Mouse (Mus musculus) MEL-GATA-1-ER (cell line): ENCODE results near the gene Cic.

Source experiments
- DNase-seq: peaks from one replicate; pipeline ENCODE4 v3.0.0-alpha.2; 2012; ENCODE audit warnings: low read depth; ENCODE audit errors: extremely low read depth

The Cic gene

DNA sequence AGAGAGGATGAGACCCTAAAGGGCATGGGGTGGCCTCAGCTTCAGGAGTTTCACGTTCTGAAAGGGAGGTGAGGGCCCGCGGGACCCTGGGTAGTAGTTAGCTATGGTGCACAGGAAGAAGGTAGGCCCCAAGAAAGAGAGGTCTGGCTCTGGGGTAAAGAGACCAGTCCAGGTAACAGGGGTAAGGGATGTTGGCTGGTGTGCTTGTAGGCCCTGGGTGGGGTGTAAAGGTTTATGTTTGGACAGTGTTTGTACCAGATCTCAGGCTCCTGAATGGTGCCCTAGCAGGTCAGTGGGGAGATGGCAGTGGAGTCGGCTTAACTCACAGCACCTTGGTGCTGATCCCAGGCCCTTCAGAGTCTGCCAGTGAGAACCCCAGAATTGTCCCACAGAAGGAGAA is 1.5 kb downstream of the Cic start:
- no peak for DNase-seq

DNA sequence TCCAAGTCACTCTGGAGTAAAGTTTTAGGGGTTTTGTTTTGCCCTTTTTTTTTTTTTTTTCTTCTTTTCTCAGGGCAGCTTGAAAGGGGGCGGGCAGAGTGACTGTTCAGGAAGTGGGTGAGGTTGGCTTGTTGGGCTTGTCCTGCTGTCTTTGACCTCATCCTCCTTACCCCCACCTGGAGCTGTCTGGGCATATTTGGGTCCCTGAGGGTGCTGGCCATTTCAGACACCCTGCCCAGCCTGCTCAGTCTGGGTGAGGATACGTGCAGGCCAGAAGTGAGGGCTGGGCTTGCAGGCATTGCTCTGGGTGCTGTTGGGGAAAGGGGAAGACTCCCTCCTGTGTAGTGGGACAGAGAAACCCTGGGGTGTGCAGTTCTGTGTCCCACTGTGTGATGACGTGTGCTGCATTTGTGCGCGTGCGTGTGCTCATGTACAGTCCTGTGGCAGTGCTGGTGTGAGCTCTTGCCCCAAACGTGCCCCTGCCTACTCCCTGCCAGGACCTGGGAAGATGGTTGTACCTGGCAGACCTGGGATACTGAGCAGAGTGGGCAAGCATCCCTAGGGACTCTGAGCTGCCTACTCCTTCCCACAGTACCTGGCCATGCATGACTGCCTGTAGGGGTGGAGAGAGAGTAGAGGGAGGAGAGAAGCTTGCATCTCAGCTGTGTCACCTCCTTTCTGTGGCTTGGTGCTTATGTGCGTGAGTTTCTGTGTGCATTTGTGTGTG is 2.2 kb downstream of the Cic start:
- no peak for DNase-seq

DNA sequence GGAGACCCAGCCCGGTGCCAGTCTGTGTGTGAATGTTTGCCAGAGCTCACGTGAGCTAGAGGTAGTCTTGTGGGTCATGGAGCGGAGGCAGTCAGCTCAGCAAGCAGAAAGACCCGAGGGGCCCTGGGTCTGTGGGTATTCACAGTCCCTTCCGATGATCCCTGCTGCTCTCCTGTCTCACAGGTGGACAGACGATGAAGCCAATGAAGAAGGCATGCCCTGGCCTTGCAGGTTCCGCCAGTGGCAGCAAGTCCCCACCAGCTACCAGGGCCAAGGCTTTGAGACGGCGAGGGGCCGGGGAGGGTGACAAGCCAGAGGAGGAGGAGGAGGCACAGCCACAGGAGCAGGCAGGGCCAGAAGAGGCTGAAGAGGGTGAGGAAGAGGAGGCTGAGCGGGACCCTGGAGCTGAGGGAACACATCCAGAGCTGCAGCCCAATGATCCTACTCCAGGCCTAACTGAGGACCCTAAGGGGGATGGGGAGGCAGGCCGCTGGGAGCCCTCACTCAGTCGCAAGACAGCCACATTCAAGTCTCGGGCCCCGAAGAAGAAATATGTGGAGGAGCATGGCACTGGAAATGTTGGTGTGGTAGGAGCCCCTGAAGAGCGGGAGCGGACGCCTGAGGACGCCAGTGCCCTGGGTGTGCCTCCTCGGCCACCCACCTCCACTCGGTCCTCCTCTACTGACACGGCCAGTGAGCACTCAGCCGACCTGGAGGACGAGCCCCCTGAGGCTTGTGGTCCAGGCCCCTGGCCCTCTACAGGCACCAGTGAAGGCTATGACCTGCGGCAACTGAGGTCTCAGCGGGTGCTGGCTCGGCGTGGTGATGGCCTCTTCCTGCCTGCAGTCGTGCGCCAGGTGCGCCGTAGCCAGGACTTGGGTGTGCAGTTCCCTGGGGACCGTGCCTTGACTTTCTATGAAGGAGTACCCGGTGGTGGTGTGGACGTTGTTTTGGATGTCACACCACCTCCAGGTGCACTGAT is 3.4 kb downstream of the Cic start:
- no peak for DNase-seq

DNA sequence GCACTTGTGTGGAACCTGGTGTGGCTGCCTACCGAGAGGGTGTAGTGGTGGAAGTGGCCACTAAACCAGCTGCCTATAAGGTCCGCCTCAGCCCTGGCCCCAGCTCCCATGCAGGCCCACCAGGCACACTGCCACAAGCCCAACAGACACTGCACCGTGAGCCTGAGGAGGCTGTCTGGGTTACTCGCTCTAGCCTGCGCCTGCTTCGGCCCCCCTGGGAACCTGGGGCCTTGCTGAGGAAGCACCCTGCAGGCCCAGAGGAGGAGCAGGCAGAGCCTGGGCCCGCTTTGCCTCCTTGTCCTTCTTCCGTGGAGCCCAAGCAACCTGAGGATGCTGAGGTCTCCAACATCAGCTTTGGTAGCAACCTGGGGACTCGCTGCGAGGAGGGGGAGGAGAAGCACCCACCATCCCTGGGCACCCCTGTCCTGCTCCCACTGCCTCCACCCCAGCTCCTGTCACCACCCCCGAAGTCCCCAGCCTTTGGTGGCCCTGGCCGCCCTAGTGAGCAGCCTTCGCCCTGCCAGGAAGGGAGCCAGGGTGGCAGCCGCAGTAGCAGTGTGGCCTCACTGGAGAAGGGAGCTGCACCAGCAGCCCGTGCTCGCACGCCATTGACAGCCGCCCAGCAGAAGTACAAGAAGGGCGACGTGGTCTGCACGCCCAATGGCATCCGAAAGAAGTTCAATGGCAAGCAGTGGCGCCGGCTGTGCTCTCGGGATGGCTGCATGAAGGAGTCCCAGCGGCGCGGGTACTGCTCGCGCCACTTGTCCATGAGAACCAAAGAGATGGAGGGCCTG is 4.3 kb downstream of the Cic start:
- no peak for DNase-seq

DNA sequence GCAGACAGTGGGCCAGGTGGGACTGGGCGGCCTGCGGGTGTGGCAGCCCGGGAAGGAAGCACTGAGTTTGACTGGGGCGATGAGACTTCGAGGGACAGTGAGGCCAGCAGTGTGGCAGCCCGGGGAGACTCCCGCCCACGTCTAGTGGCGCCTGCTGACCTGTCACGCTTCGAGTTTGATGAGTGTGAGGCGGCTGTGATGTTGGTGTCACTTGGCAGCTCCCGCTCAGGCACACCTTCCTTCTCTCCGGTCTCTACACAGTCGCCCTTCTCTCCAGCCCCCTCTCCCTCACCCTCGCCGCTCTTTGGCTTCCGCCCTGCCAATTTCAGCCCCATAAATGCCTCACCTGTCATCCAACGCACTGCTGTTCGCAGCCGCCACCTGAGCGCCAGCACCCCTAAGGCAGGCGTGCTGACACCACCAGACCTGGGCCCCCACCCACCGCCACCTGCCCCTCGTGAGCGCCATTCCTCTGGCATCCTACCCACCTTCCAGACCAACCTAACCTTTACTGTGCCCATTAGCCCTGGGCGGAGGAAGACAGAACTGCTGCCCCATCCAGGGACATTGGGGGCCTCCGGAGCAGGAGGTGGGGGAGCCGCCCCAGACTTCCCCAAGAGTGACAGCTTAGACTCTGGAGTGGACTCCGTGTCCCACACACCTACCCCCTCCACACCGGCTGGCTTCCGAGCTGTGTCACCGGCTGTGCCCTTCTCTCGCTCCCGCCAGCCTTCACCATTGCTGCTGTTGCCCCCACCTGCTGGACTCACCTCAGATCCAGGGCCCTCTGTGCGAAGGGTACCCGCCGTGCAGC is 5.1 kb downstream of the Cic start:
- no peak for DNase-seq

DNA sequence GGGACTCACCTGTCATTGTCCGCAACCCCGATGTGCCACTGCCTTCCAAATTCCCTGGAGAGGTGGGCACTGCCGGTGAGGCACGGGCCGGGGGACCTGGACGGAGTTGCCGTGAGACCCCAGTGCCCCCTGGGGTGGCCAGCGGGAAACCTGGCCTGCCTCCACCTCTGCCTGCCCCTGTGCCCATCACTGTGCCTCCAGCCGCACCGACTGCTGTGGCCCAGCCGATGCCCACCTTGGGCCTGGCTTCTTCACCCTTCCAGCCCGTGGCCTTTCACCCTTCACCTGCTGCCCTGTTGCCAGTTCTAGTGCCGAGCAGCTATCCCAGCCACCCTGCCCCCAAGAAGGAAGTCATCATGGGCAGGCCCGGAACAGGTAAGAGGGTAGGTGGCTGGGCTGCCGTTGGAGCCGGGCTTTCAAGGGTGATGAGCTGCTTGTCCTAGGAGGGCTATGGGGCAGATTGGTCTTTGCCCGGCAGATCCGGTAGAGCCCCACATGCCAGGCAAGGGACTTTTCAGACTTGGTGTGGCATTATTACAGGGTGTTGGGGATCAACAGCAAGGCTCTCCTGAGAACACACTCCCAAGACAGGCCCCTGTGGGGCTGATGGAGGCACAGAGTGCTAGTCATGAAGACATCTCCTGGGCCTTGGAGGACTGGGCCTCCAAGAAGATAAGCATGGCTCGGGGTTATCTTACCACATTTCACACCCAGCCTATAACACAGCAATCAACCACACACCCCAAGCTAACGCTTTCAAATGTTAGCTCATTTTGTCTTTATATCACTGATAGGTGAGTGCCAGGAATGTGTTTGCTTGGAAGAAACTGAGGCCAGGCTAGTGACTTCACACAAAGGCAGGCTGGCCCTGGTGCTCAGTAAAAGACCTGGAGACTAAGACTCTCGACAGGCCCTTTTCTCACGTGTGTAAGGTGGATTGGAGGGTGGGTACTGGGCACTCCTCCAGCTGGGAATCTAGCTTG is 6.0 kb downstream of the Cic start:
- DNase-seq, result no peak

DNA sequence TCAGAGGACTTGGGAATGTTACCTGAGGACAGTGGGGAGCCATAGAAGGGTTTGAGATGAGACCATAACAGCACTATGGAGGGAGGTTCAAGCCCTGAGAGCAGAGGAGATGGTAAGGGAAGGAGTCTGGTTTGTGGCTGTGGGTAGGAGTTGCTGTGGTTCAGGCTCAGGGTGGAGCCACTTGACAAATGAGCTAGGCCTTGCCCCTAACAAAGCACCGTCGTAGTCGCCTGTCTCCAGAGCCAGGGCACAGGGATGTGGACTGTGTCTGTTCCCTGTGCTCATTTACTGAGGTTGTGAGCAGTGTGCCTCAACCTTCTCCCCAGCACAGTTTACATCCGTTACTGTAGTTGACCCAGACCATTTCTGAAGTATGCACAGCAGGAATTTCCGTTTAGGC is 7.1 kb downstream of the Cic start:
- no peak for DNase-seq

DNA sequence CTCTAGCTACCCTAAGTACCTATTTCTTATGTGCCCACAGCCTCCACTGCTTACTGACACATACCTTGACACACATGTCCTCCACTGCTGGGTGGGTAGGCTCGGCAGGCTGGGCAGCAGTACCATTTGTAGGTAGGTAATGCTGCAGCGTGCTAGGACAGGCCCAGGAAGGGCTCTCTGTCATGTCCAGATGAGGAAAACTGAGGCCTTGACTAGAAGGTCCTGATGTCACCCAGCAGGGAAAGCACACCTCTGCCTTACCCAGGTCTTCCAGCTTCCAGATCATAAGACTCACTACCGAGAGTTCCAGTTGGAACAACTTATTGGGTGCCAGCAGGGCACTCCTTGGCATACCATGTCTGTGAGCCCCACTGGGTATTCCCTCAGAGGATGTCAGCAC is 7.5 kb downstream of the Cic start:
- no peak for DNase-seq

DNA sequence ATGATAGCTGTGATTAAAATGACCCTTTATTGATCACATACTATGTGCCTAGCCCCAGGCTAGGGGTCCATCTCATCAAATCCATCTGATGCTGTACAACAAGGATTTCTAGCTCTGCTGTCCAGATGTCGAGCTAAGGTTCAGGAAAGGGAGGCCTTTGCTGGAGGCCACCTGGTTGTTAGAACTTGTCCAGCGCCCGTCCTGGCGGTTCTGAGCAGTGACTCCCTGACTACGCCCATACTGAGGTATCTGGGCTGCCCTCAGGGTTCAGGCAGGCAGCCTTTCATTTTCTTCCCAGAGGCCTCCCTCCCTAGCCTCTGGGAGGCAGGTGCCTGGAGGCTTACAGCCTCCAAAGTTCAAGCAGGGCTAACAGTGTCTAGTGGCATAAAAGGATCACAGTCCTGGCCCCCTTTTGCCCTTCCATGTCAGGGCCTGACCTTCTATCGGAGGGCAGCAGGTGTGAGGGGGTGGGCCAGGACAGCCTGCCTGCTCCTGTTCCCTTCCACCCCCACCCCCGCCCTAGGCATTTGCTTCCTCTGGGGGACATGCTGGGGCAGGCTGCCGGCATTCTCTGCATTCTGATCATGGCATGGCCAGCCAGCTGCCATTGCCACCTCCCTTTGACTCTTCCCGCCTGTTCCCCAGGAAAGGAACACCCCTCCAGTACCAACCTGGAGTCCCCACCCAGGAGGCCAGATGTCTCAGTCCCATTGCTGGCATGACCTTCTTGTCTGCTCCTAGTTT is 8.2 kb downstream of the Cic start:
- DNase-seq, result no peak

DNA sequence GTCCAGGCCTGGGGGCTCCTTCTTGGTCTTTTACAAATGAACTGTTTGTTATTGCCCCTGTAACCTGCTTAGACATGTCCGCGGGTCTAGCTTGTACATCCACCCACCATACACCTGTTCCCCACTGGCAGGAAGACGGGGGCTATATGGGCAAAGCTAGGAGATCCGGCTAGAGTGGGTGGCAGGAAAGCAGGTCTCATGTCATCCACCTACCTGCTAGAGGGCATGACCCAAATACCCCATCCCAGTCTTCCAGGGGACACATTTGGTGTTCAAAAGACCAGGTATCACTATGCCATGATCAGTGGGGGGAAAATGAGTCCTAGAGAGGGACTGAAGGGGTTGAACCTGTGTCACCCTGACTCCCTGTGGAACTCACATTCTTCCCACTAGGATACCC is 9.9 kb downstream of the Cic start:
- no peak for DNase-seq

DNA sequence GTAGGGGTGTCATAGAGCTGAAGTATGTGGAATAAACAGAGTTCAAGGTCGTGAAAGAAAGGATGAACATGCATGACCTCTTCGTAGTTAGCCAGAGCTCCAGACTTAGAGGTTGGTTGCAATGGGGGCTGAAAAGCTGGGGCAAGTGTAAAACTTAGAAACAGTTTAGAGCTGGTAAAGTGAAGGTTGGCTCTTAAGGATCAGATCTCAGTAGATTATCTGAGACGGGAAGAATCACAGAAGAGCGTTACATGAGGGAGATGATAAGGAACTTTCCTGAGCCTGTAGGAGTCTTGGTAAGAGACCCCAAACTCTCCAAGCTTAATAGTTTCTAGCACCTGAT is 10.5 kb downstream of the Cic start:
- DNase-seq, result no peak

DNA sequence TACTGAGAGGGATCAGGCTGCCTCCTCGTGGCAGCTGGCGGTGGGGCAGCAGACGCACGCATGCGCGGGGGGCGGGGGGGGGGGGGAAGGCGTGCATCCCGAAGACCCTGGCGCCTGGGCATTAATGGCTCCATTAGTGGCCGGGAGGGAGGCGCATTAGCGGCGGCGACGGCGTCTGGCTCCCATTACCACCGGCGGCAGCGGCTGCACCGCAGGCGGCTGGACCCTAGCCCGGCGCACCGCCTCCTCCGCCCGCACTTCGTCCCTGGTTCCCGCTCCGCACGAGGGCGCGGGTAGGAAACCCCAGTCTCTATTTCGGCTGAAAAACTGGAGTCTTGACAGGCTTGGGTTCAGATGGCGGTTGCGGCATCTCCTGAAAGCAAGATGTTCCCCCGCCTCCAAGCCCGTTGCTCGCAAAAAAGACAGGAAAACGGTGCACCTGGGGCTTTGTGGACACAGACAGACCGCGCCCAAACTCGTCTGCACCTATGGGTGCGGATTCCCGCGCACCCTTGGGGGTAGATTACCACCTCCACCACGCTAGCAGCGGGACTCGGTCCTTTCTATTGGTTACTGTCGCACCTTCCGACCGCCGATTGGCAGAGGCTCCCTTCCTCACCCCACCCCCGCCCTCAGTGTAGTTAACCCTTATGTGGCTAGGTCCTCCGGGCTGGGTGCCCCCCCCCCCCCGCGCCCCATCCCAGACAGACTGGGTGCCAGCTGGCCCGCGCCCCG is 11.0 kb downstream of the Cic start:
- DNase-seq, result peak; percentile 92

DNA sequence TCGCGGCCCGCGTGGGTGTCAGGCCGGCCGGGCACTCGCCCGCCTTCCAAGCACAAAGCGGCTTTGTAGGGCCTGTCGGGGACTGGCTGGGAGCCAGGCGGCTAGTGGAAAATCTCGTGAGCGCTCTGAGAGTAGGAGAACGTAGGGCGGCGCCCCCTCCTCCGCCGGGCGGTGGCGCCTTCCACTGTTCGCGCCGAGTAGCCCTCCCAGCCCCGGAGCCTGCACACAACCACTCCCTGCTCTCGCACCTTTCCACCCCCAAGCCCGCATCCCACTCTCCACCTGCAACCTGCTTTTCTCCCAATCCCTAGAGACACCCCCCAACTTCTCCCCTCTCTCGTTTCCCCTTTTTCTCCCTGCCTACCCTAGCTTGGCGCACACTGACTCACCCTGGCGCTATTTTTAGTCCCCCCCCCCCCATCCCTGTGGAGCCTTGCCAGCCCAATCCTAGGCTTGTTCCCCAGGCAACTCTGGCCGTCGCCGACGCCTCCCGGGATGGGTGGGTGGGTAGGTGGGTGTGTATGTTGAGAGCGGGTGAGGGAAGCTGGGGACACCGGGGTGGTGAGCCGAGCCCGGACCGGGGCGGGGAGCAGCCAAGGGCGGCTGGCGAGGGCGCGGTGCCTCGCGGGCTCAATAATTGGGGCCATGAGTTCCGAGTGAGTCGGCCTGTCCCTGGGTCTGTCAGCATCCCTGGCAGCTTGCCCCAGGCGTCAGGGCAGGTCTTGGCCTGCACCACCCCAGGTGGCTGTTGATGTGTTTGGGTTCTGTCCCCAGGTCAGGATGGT is 11.8 kb downstream of the Cic start:
- DNase-seq, result peak; percentile 74

DNA sequence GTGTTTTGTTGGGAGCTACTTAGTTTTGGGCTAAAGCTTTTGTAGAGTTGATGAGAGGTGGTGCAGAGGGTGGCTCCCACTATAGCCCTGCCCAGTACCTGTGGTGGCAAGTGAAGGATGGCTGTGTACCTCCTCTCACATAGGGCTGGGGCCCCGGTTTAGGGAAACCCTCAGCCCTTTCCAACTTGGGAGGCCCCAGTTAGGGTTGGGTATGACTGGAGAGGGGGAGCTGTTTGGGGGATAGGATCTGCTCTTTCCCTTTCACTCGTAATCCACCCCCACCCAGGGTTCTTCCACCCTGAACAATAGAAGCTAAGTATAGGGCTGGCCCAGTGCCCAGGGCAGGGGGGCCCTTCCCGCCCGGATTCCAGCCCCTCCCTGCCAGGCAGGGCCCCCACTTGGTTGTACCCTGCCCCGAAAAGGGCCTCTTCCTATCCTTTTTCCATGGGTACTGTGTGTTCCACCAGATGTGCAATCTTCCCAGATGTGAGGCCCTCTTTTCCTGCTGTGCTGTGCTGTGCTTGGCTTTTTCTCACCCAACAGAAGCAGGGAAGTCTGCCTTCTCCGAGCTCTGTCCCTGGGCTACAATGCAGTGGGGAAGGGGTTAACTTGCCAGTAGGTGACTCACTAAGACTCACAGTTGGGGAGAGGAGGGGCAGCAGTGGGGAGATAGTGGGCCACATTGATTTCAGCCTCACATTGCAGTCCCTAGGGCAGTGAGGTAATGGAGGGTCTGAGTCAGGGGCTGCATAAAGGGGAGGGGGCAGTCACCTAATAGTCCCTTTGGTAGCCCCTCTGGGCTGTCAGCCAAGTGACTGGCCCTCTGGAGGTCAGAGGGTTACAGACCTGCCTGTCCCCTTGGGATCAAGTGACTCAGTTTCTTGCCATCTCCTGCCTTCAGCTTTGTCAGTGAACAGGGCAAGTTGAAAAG is 12.6 kb downstream of the Cic start:
- DNase-seq, result no peak

DNA sequence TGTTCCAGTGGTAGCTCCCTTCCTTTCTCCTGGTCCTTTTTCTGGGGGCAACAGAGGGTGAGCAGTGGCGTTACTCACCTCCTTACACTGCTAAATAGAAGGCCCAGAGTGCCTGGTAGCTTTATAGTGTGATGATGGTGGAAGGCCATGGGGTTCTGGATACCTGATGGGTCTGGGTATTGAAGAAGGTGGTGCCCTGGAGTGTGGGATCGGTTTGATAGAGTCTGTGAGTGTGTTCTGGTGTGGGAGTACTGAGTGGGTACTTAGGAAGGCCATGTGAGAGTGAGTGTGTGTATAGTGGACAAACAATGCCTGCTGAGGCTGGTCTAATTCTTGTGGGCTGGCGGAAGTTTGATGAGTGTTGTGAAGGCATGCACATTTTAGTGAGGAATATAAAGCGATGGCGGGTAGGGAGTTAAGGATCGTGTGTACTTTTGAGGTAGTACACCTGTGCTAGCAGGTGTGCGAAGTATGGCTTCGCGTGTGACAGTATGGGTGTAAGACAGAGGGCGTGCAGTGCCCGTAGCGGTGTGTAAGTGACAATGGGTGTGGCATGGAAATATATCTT is 13.7 kb downstream of the Cic start:
- DNase-seq, result no peak
